Mouse (Mus musculus) left cerebral cortex, postnatal 10 days (tissue): ENCODE data around the gene Zfp27. TPM values are rescaled to one million over a fixed set of nuclear protein-coding genes. Genes with fewer than 3 reads are reported as not detected.
"Not testable (repeated sequence)": the region's sequence is repeated elsewhere in the genome, so short reads cannot be mapped to it uniquely, and the experiment has no call there.

Experiments
- DNase-seq, 2 experiments: peaks; one replicate each; pipeline ENCODE4 v3.0.0; 2021 to 2022; ENCODE audit warnings: low spot score in 2 of 2, mixed read lengths in 1 of 2; ENCODE audit errors: extremely low spot score in 1 of 2
- intact Hi-C: fragments of 180-260 bp; cut with DNase I; formaldehyde crosslinking; loops from one replicate; pipeline ENCODE4 v1.15.1; 2025
- microRNA-seq: library from miRNA; unstranded; fragments of <30 nt; microRNA quantifications from one replicate; pipeline ENCODE4 v1.2.0, GENCODE M21; 2022
- total RNA-seq, 2 experiments: library from RNA; stranded (reverse); gene quantifications; 2 replicates each; pipeline ENCODE4 v1.2.3; 2021

The Zfp27 gene
- total RNA-seq, 2 experiments from 2014 or later = 21.4 to 21.9 TPM

DNA sequence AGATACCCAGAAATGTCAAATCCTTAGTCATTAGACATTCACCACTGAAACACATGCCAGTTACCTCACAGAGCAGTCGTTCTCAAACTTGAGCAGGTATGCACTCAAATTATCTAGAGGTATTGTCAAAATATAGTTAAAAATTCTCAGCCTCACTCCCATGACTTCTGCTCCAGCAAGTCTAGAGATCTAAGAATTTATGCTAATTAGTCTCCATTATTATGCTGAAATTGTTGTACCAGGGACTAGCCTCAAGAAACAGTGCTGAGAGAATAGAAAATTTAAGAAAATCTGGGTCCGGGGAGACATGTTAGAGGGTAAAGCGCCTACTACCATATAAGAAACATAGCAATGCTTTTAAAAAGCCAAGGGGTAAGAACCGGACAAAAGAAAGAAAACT, 2.3 kb downstream of the Zfp27 start:
- DNase-seq = no peak
- intact Hi-C loops = loop anchor here (5.0 kb wide), 1 partner anchor 37 kb away; no protein-coding TSS in a partner anchor

- intact Hi-C loops = loop anchor here (10.0 kb wide), 1 partner anchor 74 kb away; no protein-coding TSS in a partner anchor
- DNase-seq = no peak
Measured at GRCm38 (mm10) chr7:29898351-29898750, 8.0 kb downstream of the Zfp27 start.

DNA sequence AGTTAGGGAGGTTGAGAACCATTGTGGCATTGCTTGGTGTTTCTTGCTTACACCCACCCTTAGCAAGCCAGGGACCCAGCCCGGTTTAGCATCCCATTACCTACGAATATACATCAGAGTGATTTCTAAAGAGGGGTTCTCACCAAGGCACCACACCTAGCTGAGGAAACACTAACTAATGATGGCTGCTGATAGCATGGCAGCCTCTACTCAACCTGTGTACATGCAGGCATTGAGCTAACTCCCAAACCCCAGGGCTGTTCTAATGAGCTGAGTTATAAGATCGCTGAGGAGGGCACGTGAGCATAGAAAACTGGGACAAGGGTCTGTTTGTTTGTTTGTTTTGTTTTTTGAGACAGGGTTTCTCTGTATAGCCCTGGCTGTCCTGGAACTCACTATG, 13.6 kb downstream of the Zfp27 start:
- no peak for DNase-seq
- intact Hi-C loops = loop anchor here (10.0 kb wide), 1 partner anchor 68 kb away; no protein-coding TSS in a partner anchor

DNA sequence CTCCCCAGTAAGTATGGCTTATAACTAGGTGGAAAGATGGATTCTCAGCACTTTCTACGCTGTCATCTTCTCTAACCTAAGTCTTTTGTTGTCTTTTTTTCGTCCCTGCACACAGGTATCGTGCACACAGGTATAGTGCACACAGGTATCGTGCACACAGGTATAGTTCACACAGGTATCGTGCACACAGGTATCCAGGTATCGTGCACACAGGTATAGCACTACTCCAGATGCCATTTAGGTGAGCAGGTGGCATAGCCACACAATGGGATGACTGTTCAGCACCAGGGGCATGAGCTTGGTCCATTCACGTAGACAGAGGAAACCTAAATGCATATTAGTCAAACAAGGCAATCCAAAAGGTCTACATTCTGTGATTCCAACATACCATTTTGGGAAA, 15.9 kb downstream of the Zfp27 start:
- DNase-seq = no peak
- intact Hi-C loops = loop anchor here (10.0 kb wide), 1 partner anchor 66 kb away; no protein-coding TSS in a partner anchor

GRCm38 (mm10) chr7:29880916-29881315, 25.5 kb downstream of the Zfp27 start:
- intact Hi-C loops = no loop called here
- no peak for DNase-seq

GRCm38 (mm10) chr7:29880056-29880455, 26.3 kb downstream of the Zfp27 start:
- intact Hi-C loops = no loop called here
- DNase-seq = no peak

DNA sequence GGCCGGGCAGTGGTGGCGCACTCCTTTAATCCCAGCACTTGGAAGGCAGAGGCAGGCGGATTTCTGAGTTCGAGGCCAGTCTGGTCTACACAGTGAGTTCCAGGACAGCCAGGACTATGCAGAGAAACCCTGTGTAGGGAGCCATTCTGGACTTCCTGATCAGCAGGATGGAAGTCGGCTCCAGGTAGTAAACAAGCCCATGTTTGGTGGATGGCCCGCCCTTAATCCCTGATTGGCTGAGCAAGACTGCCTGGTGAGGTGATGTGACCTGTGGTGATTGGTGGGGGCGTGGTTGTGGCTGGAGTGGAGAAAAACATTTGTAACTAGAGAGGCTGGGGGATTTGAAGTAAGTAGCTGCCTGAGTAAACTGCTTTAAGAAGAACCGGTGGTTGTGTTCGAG, 28.8 kb downstream of the Zfp27 start:
- DNase-seq, intact Hi-C loops: not testable (repeated sequence)

DNA sequence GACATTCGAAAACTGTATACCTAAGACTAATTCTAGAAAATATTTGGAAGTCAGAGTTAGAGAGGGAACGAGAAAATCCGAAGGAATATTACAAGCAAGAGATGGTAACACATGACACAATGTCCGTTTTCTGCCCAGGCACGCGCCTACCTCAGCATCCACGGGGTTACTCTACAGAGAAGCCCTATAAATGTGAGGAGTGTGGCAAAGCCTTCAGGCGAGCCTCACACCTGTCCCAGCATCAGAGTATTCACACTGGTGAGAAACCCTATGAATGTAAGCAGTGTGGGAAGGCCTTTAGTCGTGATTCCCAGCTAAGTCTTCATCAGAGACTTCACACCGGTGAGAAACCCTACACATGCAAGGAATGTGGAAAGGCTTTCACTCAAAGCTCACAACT, 32.1 kb downstream of the Zfp27 start:
- DNase-seq = no peak
- intact Hi-C loops = no loop called here

DNA sequence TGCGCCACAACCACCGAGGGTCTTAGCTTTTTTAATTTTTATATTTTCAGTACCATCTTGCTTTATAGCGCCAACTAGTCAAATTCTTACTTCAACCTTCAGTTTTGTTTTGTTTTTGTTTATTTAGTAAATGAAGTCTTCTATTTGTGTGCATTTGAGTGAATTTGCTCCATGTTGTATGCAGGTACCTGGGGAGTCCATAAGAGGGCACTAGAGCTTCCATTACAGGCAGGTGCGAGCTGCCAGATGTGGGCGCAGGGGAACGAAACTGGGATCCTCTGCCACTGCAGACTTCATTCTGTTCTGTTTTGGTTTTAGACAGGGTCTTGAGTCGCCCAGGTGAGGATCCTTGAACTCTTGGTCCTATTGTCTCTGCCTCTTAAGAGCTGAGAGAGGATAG, 44.7 kb downstream of the Zfp27 start:
- intact Hi-C loops = no loop called here
- no peak for DNase-seq

DNA sequence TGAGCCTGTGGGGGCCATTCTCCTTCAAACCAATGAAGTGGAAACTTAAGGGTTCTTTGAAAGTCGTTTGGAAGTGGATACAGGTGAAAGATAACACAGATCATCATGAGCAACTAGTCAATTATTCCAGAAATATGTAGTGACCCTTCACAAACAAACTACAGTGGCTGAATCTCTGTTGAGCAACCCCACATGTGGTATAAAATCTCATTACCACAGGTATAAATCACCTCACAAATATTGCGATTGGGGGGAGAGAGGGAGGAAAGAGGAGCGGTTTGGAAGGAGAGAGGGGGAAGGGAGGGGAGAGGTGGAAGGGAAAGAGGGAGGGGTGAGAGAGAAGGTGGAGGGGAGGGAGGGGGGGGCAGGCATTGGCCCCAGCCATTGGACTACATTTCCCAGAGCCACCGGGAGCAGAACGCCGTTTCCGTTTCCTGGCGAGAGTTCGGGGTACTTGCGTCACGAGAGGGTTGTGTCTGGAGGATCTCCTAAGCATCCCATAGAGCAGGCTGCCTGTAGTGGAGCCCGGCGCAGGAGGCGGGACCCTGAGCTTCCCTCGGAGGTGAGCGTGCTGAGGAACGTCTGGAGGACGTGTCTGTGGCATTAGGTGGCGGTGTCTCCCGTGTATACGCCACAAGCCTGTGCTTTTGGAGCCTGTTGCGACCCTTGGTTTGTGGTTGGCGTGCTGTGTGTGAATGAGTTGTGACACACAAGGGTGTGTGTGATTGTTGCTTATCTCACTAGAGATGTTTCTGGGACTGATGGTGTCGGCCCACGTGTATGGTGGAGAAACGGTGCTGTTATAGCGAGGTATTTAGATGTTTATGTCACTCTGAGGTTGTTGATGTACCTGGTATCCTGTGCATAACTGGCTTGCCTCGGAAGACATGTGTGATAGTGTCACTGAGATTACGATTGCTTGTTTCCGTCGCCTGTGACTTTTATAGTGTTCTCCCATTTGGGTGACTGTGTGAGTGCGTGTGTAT, 46.5 kb downstream of the Zfp27 start, which contains the start of gene Zfp420:
Gene Zfp420, plus strand, starts transcription at position 448 of the 986 bp plus-strand sequence.
- intact Hi-C loops = no loop called here

DNA sequence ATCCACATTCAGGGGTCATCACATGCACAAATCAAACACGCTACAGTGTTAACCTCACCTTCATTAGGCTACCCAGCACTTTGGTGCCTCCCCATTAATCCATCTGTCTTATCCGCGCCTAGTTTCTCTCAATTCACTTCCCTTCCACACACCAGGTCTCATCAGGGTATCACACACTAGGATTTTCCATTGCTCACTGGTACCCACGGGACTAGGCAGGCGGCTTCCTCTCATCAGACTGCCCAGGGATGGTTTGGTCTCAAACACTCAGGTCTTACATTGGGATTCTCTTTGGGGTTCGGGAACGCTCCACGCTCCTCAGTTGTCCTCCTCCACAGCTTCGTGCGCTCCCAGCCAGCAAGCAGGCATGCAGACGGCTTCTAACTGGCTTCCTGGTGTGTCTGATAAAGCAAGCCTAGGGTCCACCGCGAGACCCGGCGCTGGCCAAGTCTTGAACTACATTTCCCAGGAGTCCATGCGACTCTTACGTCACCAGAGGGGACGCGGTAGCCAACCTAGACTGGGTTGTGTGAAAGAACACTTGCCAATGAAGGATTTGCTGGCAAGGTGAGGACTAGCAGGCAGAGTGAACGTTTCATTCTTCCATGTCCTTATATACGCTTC, 53.0 kb downstream of the Zfp27 start, which contains the start of gene Zfp940:
Gene Zfp940, minus strand, starts transcription at position 451 of the 624 bp plus-strand sequence.
- peak; percentile 87 to 90 for DNase-seq
- intact Hi-C loops = no loop called here

More for the DNA sequence above, 46.5 kb downstream of the Zfp27 start, which contains the start of gene Zfp420:
- DNase-seq = peak; percentile 92 to 93

GRCm38 (mm10) chr7:29852831-29853218, 53.5 kb downstream of the Zfp27 start:
- no peak for DNase-seq
- intact Hi-C loops = no loop called here

DNA sequence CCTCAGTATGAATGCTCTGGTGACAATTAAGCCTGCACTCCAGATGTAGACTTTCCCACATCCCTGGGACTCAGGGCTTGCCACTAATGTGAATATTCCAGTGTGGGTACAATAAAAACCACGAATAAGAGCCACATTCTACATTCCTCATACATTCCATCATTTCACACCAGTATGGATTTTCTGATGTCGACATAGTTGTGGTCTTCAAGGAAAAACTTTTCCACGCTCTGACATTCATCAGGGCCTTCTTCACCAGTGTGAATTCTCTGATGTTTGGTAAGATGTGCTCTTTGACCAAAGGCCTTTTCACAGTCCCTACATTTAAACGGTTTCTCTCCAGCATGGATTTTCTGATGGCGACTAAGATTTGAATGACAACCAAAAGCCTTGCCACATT, 61.8 kb downstream of the Zfp27 start:
- intact Hi-C loops = no loop called here
- no peak for DNase-seq

Small RNA genes within 50 kb of the gene (microRNA-seq; reads per million reads assigned to microRNA genes)
- gene Mir7668 = 1.7 reads per million

Other genes with a start within 250 kb of the Zfp27 start
- under 1 TPM; 0.15 to 0.36 TPM for gene Catsperg2, start 179.5 kb downstream of the Zfp27 start, total RNA-seq
- 10 to 100 TPM; 15.0 to 16.6 TPM for gene Zfp84, start 138.0 kb downstream of the Zfp27 start, total RNA-seq
- gene Zfp30, start 122.6 kb downstream of the Zfp27 start, total RNA-seq = 10 to 100 TPM; 10.4 to 10.8 TPM
- 10 to 100 TPM; 20.1 to 22.2 TPM for gene Zfp790, start 90.5 kb downstream of the Zfp27 start, total RNA-seq
- gene Zfp940, start 52.9 kb downstream of the Zfp27 start, total RNA-seq = 10 to 100 TPM; 17.0 to 24.6 TPM
- 10 to 100 TPM; 14.6 to 14.7 TPM for gene Zfp420, start 46.6 kb downstream of the Zfp27 start, total RNA-seq
- gene Zfp383, start 1.7 kb upstream of the Zfp27 start, total RNA-seq = 1 to 10 TPM; 7.9 to 8.0 TPM
- gene Zfp74, start 47.5 kb upstream of the Zfp27 start, total RNA-seq = 10 to 100 TPM; 22.6 to 23.4 TPM
- gene Zfp568, start 77.4 kb upstream of the Zfp27 start, total RNA-seq = 1 to 10 TPM; 4.1 to 5.0 TPM
- 1 to 10 TPM; 6.3 to 7.4 TPM for gene Zfp14, start 144.8 kb upstream of the Zfp27 start, total RNA-seq
- 1 to 10 TPM; 4.6 to 4.7 TPM for gene Zfp82, start 166.3 kb upstream of the Zfp27 start, total RNA-seq
- under 1 TPM in 1 of 2 experiments, not detected in 1; 0.73 TPM for gene Gm26920, start 183.8 kb upstream of the Zfp27 start, total RNA-seq
- gene Zfp566, start 184.0 kb upstream of the Zfp27 start, total RNA-seq = 1 to 10 TPM; 5.5 to 8.3 TPM
- gene Zfp260, start 188.2 kb upstream of the Zfp27 start, total RNA-seq = 10 to 100 TPM; 53.8 to 57.4 TPM
- gene Zfp382, start 215.4 kb upstream of the Zfp27 start, total RNA-seq = 10 to 100 TPM; 30.6 to 34.5 TPM